Mouse (Mus musculus) kidney, adult 2 months (tissue): Measurements from ENCODE around the gene Ephx3.

Experiments used
- CTCF ChIP-seq: fragments of 200-500 bp; conservative IDR thresholded peaks from 2 replicates; pipeline ENCODE4 v1.5.1; 2011; ENCODE audit warnings: low read depth, mild to moderate bottlenecking, control low read depth, low read length, moderate library complexity, mixed read lengths; ENCODE audit not compliant: insufficient read depth, insufficient read length
- POLR2A ChIP-seq: fragments of 200-500 bp; IDR thresholded peaks from one replicate; pipeline ENCODE4 v1.6.1; 2011; ENCODE audit warnings: low read depth, low read length, control low read depth

DNA sequence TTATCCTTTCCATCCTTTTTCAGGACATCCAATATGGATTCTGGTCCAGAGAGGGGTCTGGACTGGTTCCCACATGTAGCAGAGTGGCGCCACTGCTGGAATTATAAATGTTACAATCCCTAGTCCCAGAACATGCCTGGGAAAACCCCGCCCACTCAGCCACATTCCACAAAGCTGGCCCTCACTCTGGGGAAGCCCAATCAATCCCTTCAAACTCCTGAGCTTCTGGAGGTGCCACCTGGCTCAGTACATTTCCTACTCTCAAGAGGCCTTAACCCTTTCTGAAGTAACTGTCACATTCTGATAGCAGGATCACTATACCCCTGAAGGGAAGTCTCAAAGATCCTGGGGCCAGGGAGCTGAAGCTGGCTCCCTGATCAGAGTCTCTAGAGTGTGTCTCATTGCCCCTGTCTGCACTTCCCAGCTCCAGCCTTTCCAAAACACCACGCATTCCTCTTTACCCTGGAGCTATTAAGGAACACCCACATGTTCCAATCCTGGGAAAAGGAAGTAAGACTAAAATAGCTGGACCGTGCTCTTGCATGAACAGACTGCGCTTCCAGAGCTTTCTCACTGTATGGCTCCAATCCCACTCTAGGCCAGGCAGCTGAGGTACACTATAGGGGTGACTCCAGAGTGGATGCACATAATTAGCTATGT lies 18.4 kb upstream of the Ephx3 start:
- TF ChIP-seq CTCF, result no peak
- TF ChIP-seq POLR2A, result no peak
